11 mouse cellular contexts compared by ENCODE assay signal in genomic region chr1:128398738-128399445, GRCm38 (mm10). TPM values are rescaled to one million over a fixed set of nuclear protein-coding genes. Genes with fewer than 3 reads are reported as not detected.
DNase-seq lines count a peak whose midpoint lies in the region; ATAC-seq and TF ChIP-seq lines count a peak whose summit lies in the region.
"Had no signal": no experiment of that assay in that cellular context is flagged by ENCODE, and none has a peak within 500 bp of the region (broad histone marks: within the 10 kb centered on the region; RNA-seq: fewer than 3 reads in every experiment).

No protein-coding gene starts in this region.

- H3K9me3 ChIP-seq in kidney, embryonic 14.5 days (ENCODE audit: control insufficient read depth, low read length) = no peaks in the 10 kb centered on the region
- H3K9me3 ChIP-seq in intestine, embryonic 16.5 days (ENCODE audit: control insufficient read depth, low read length) = no peaks in the 10 kb centered on the region

- H3K4me1 ChIP-seq in kidney, adult 2 months (ENCODE audit: control insufficient read depth, insufficient read depth, low read length) = no peaks in the 10 kb centered on the region; the same call in 1 of the 2 replicates
- 0 out of 2 replicates have a peak, but pooled peaks cover 3% of the 10 kb centered on the region for H3K4me1 ChIP-seq in kidney, embryonic 14.5 days (ENCODE audit: control insufficient read depth, insufficient read depth, low read length)
- peaks cover 2% of the 10 kb centered on the region; the same call in 1 of the 2 replicates for H3K4me1 ChIP-seq in intestine, embryonic 16.5 days (ENCODE audit: control insufficient read depth, insufficient read depth, low read length)

- H3K9ac ChIP-seq in kidney, embryonic 14.5 days (ENCODE audit: low read depth, low read length) = no peak overlapping the region
- H3K9ac ChIP-seq in intestine, embryonic 16.5 days (ENCODE audit: low read depth, low read length) = no peak overlapping the region

- ATAC-seq in kidney, embryonic 14.5 days (ENCODE audit: low FRiP score, low TSS enrichment) = no peak; the same call in 1 of the 2 replicates
- peak; percentile 53 for ATAC-seq in intestine, embryonic 16.5 days

- no peak overlapping the region for H3K27ac ChIP-seq in kidney, adult 2 months (ENCODE audit: insufficient read depth, low read depth, low read length)
- H3K27ac ChIP-seq in kidney, embryonic 14.5 days (ENCODE audit: low read depth, low read length) = no peak overlapping the region
- no peak overlapping the region for H3K27ac ChIP-seq in intestine, embryonic 16.5 days (ENCODE audit: low read length)

- peaks cover 2% of the 10 kb centered on the region; the same call in 1 of the 2 replicates for H3K36me3 ChIP-seq in kidney, adult 2 months (ENCODE audit: control insufficient read depth, insufficient read depth, low read length)
- peaks cover 25% of the 10 kb centered on the region for H3K36me3 ChIP-seq in kidney, embryonic 14.5 days (ENCODE audit: control insufficient read depth, insufficient read depth, low read length)
- H3K36me3 ChIP-seq in intestine, embryonic 16.5 days (ENCODE audit: control insufficient read depth, insufficient read depth, low read length) = no peaks in the 10 kb centered on the region

- no peak overlapping the region for H3K4me2 ChIP-seq in kidney, embryonic 14.5 days (replicated peaks; ENCODE audit: low read depth, low read length)
- no peak overlapping the region for H3K4me2 ChIP-seq in intestine, embryonic 16.5 days (ENCODE audit: low read depth, low read length)

- no peak for TF ChIP-seq CTCF in kidney, adult 2 months (conservative IDR thresholded peaks at IDR 0.05; ENCODE audit: insufficient read depth, insufficient read length, low read depth, low read length)

- H3K4me3 ChIP-seq in kidney, adult 2 months (ENCODE audit: insufficient read depth, low read depth, low read length) = no peak overlapping the region
- no peak overlapping the region for H3K4me3 ChIP-seq in kidney, embryonic 14.5 days (ENCODE audit: low read length)
- no peak overlapping the region for H3K4me3 ChIP-seq in intestine, embryonic 16.5 days (ENCODE audit: low read length)

- 69% methylated on average over 5 of the region's 5 CpGs for WGBS in kidney, adult 2 months
- WGBS in kidney, embryonic 14.5 days = 84% methylated on average over 5 of the region's 5 CpGs
- 77% methylated on average over 5 of the region's 5 CpGs for WGBS in intestine, embryonic 16.5 days

- TF ChIP-seq POLR2A in kidney, adult 2 months (IDR thresholded peaks at IDR 0.05; ENCODE audit: low read depth, low read length) = no peak

- DNase-seq in kidney, adult 2 months = peak; percentile 5
- DNase-seq in 416B (ENCODE audit: low read depth) = peak; percentile 91
- DNase-seq in Muller cell, postnatal 12 days (ENCODE audit: inconsistent ontology term) = peak; percentile 81
- no peak for DNase-seq in heart, postnatal 4 days
- no peak for DNase-seq in gastrocnemius, postnatal 25 days
- no peak for DNase-seq in right cerebral cortex, postnatal 25 days
- DNase-seq: gastrocnemius, postnatal 36 days; heart, postnatal 14 days; layer of hippocampus, adult 9-11 months had no signal

- no peaks in the 10 kb centered on the region for H3K27me3 ChIP-seq in kidney, adult 2 months (replicated peaks; ENCODE audit: control insufficient read depth, insufficient read depth, low read length)
- H3K27me3 ChIP-seq in kidney, embryonic 14.5 days (ENCODE audit: control insufficient read depth, insufficient read depth, low read length) = no peaks in the 10 kb centered on the region
- H3K27me3 ChIP-seq in intestine, embryonic 16.5 days (replicated peaks; ENCODE audit: control insufficient read depth, insufficient read depth, low read length) = no peaks in the 10 kb centered on the region

RNA-seq across cellular contexts. Expression of gene Dars, which starts 18.3 kb away (rescaled TPM):
- polyA plus RNA-seq in kidney, adult 2 months (2012; rRNA removed) = 16.7 and 21.9 TPM in 2 replicates
- 108 and 150 TPM in 2 replicates for polyA plus RNA-seq in kidney, embryonic 14.5 days (2014; fragmentation: Nextera tagmentation; extraction: Ambion mirVana)
- polyA plus RNA-seq in intestine, embryonic 16.5 days (2015; fragmentation: Nextera tagmentation; extraction: Ambion mirVana) = 178 TPM in 2 replicates
- 10 to 100 TPM; 56.5 to 57.8 TPM for total RNA-seq in heart, postnatal 4 days (2021)
- 10 to 100 TPM; 61.3 to 61.8 TPM for total RNA-seq in gastrocnemius, postnatal 25 days (2021)

RNA-seq across cellular contexts. Expression of gene Mcm6, which starts 39.4 kb away (rescaled TPM):
- 7.2 and 8.3 TPM in 2 replicates for polyA plus RNA-seq in kidney, adult 2 months (2012; rRNA removed)
- polyA plus RNA-seq in kidney, embryonic 14.5 days (2014; fragmentation: Nextera tagmentation; extraction: Ambion mirVana) = 176 and 308 TPM in 2 replicates
- 205 and 225 TPM in 2 replicates for polyA plus RNA-seq in intestine, embryonic 16.5 days (2015; fragmentation: Nextera tagmentation; extraction: Ambion mirVana)
- 10 to 100 TPM; 85.0 to 85.3 TPM for total RNA-seq in heart, postnatal 4 days (2021)
- total RNA-seq in gastrocnemius, postnatal 25 days (2021) = 1 to 10 TPM; 3.2 to 6.2 TPM

Comparison
In these comparisons a context has a peak if more than half of its experiments do, and no peak if none do; other contexts are left out.
1. RNA of gene Mcm6, which starts 39.4 kb away (polyA plus RNA-seq): 176 to 308 TPM in kidney, embryonic 14.5 days and 205 to 225 TPM in intestine, embryonic 16.5 days; 7.2 to 8.3 TPM in kidney, adult 2 months; every median in the first group is over 10 times any median in the second.
2. DNase-seq: peak in kidney, adult 2 months (single experiment), 416B (single experiment) and Muller cell, postnatal 12 days (single experiment); none in heart, postnatal 4 days (single experiment), gastrocnemius, postnatal 25 days (single experiment) and right cerebral cortex, postnatal 25 days (single experiment).